Mouse (Mus musculus): ENCODE results near the gene Cox11.

Cox11 gene

DNA sequence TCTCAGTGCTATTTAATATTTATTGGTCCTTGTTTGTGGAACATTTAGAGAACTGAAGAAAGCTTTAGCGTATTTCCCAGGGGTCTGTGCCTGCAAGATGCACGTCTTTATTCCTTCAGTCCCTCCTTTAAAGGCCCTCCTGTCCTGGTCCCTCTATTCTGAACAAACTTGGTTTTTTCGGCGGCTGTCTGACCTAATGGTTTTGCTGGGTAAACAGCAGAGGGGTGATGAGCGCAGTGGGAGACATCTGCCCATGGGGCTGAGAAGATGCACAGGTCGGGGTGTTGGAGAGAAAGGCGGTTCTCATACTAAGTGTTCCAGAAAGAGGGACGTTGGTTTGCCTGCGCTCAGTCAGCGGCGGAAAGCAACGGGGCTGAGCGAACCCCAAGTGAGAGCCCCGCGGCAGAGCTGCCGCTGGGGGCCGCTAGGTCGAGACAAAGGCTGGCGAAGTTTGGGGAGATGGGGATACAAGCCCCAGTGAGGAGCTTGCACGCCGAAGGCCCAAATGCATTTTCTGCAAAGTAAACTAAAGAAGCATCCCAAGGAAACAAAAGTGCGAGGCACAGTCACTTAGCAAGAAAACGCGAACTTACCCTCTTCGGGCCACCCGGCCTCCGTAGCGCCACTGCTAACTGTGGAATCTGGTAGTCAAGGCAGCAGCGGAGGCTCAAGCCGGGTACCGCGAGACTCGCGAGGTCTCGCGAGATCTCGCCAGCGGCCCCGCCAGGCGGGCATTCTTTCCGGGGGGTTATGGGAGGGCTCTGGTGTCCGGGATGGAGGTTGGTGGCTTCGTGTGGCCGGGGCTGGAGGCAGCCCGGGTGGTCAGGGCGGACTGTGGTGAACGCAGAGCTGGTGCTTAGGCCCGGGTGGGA, at the start of gene Cox11, which contains the start of gene Stxbp4:
Gene Cox11, plus strand, starts transcription at position 734 of the 872 bp plus-strand sequence.
Gene Stxbp4, minus strand, starts transcription at position 645 of the 872 bp plus-strand sequence.
- peak; percentile 95 for DNase-seq (ENCODE audit: low read depth)

DNA sequence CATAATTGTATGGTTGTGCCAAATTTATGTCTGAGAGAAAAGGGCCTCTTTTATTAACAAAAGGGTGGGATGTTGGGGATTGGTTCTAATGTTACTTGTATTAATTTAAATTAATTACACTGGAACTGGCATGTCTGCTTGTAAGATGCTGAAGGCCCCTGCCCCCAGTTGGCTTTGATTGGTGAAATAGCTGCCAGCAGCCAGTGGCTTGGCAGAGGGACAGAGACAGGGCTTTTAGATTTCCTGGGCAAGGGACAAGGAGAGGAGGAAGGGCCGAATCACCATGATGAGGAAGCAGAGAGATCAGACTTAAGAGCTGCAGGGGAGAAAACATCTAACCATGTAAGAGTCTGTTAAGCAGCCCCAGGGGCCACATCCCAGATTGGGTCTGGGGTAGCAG, 47.0 kb upstream of the Cox11 start:
- no peak for DNase-seq (ENCODE audit: low read depth)

DNA sequence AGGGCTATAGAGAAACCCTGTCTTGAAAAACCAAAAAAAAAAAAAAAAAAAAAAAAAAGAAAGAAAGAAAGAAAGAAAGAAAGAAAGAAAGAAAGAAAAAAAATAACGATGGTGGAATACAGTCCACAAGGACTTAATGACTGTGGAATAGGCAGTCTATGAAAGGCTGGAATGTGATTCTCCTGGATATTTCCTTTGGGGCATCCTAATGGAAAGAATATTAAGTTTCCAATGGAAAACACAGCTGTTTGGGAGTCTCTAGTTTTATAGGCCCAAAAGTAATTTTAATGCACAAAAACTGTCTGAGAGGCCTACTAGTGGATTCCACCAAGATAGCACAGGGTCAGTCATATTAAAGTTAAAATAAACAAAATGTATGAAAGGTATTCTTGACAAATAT, 42.1 kb upstream of the Cox11 start:
- no peak for DNase-seq (ENCODE audit: low read depth)

DNA sequence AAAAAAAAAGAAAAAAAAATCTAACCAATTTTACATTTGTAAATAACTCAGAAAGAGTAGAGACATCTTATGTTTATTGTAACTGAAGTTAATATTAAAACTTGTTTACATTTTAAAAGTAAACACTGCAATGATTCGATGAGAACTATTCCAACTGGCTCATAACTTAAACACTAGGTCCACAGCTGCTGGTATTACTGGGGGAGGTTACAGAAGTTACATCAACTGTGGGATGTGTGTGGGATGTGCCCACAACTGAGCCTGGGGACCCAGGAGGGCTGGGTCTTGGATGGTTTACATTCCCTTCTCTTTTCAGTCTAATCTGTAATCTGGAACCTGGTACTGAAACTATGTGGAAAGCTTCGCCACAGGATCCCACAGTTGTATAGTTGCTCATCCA, 34.9 kb upstream of the Cox11 start:
- no peak for DNase-seq (ENCODE audit: low read depth)

DNA sequence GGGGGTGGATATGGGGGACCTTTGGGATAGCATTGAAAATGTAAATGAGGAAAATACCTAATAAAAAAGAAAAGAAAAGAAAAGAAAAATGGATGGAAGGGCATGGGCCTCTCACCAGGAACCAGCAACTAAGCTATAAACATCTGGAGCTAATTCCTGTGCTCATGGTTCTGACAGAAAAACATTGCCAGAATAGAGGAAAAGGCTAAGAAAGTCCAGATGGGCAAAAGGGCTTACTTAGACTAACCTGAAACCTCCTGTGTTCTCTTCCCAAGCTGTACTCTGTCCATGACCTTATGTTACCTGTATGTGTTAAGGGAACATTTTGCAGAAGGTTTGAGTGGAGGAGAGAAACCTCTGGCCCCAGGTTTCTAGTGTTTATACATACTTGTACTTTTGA, 25.9 kb upstream of the Cox11 start:
- no peak for DNase-seq (ENCODE audit: low read depth)

DNA sequence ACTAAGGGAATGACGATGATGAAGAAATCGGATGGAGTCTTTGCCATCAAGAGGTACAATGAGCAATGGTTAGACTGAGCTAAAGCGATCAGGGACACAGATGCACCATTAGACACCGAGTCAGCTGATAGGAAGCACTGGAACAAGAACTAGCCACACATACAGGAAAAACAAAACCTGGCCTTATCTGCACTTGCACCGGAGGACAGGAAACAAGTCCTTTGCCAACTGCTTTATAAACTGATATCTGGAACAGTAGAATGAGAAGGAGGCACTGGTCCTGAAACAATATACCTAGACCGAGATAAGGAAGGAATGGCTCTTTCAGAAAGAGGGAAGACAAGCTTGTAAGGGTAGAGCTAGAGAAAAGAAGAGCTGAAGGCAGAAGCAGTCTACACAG, 23.2 kb upstream of the Cox11 start:
- no peak for DNase-seq (ENCODE audit: low read depth)

DNA sequence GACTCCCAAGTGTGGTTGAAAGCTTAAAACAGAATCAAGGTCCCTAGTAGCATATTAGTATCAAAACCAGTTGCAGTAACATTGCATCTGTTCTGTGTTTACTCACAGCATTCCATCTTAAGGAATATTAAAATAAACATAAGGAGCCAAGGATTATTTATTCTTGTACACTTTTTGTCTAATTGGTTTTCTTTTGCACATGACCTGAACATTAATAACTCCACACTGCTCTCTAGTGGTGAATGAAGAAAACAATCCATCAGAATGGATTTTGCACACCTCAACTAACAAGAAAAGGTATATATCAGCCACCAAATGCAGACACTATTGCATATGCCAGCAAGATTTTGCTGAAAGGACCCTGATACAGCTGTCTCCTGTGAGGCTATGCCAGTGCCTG, 21.5 kb upstream of the Cox11 start:
- peak; percentile 55 for DNase-seq (ENCODE audit: low read depth)

DNA sequence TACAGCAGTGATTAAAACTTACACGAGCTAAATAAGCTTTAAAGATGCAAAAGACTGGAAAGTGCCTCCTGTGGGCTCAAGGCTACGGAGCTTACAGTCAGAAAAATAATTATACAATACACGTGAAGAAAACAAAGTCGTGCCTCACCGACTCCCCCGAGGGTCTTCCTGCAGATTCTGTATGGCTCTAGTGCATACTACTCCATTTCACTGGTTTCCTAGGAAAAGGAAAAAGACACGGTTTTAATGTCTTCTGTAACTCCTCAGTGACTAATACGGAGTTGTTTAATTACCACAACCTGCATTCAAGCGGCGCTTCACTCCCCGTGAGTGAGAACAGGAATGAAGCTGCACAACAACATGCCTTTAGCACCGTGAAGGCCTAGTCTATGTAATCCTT, 15.9 kb upstream of the Cox11 start:
- DNase-seq (ENCODE audit: low read depth) = no peak

DNA sequence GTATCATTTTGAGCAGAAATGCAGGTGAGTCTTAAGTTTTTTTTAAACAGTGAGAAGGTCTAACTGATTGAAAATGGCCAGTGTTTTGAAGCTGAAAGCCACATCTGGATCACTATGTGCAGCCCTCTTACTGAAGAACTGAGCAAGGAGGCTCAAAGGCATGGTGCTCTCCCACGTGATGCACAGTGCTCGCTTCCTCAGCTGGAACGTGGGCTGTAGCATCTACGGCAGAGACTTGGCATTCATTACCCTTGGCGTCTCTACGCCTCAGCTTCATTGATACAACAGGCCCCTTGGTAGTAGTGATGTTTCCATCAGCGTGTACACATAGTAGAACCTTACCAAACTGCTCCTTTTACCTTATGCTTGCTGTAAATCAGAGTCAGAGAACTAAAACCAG, 15.5 kb upstream of the Cox11 start:
- no peak for DNase-seq (ENCODE audit: low read depth)

DNA sequence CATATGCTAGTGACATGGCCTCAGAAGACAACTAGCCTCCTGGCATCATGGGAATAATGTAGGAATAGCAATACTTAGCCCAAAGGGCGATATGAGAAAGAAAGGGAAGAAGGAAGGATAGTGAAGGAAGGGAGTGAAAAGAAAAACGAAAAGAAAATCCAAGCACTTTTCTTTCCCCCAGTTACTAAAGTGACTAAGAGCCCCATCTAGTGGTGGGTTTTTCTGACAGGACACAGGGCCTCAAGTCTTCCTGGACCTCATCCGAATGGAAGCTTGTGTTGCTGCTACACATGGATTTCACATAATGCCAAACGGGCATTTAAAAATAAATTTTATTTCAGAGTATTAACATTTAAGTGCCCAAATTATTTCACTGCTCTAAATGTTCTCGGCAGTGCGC, 14.5 kb upstream of the Cox11 start:
- peak; percentile 55 for DNase-seq (ENCODE audit: low read depth)

DNA sequence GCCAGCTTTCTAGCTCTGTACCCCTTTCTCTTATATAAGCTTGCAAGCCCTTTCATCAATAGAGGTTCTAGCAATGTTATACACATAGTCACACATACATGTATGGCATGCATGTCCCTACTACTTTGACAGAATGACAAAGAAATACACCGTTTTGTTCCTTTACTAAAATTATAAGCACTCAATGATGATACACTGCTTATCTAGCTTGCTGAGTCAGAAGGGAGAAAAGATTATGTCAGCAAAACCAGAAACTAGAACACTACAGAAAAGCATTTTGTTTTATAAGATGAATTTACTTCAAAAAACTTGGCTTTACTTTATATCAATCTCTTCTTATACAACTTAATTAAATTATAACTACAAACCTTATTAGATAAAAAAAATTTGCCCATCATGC, 12.8 kb upstream of the Cox11 start:
- DNase-seq (ENCODE audit: low read depth) = no peak

DNA sequence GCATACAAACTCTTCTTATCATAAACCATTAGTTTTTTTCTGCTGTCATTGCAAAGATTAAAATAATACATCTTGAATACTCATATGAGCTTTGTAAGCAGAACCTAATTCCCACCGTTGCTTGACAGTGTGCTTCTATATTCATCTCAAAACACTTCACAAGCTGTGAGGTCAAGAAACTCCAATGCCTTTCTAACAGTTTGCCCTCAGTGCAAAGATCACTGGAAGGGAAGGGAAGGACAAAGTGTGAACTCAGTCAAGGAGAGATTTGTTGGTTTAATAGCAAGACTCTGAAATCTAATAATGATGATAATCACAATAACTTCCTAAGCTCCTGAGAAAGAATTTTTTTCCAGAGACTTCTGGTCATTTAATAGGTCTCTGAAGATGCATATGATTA, 10.2 kb upstream of the Cox11 start:
- DNase-seq (ENCODE audit: low read depth) = no peak

DNA sequence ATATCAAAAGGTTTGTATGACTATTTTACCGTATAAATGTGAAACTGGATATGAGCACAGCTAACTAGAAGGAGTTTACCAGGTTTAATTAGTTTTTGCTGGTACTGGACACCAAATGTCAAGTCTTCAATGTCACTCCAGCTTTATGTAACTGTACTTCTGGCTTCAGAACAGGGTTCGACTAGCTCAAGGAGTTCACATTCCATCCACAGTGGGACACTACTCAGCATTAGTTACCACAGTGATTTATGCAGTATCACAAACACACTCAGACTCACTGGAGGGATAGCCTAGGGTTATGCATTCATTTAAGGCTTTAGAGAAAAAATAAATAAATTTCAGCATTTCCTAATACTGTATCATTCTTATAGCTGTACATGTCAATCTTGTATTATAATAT, 5.5 kb upstream of the Cox11 start:
- no peak for DNase-seq (ENCODE audit: low read depth)

DNA sequence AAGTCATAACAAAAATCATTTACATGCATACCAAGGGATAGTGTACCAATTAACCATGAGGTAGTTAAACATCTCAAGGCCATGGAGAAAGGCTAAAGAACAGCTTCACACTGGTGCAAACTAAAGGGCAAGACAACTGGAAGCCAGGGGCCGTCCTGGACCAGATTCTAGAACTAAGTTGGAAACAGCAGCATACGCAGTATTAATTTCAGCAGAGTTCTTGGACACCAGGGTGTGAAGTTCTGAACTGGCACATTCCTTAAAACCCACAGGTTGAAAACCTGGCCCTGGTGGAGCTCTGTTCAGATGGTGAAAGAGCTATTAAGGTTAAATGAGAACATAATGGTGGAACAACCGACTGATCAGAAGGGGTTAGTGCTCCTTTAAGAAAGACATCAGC, 3.3 kb upstream of the Cox11 start:
- DNase-seq (ENCODE audit: low read depth) = no peak

DNA sequence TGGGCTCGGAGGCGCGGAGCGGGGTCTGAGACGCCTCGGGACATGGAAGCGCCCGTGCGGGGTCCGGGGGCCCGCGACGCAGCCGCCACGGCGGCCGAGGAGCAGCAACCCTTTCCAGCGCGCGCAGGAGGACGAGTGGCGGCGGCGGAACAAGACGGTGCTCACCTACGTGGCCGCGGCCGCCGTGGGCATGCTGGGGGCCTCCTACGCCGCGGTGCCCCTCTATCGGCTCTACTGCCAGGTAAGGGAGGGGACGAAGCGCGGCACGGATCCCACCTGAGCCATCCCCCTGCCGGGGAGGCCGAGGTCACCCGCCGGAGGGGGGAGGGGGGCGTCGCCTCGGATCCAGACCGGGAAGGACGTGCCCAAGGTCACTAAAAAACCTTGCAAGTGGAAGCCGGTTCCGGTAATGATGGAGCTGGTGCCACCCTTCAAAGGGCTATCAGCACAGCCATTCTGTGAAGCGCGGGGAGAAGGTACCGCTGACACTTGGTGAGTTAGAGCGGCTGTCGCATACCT, 398 bp downstream of the Cox11 start:
- DNase-seq (ENCODE audit: low read depth) = no peak

DNA sequence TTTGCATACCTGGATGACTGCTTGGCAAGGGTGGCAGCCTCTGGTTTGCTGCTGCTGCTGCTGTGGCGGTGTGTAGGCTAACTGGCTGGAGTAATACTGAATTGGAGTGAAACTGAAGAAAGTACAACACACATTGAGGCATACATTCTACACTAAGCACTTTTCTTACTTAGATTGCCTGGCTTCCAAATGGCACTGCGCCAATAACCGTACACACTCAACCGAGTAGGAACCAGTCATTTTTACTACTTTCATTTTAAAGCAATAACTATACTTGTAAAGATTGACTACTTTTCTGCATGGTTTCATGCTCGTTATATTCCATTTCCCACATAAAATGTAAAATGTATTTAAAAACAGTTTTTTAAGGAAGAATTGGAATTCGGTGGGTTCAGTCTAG, 11.8 kb downstream of the Cox11 start:
- DNase-seq (ENCODE audit: low read depth) = no peak

DNA sequence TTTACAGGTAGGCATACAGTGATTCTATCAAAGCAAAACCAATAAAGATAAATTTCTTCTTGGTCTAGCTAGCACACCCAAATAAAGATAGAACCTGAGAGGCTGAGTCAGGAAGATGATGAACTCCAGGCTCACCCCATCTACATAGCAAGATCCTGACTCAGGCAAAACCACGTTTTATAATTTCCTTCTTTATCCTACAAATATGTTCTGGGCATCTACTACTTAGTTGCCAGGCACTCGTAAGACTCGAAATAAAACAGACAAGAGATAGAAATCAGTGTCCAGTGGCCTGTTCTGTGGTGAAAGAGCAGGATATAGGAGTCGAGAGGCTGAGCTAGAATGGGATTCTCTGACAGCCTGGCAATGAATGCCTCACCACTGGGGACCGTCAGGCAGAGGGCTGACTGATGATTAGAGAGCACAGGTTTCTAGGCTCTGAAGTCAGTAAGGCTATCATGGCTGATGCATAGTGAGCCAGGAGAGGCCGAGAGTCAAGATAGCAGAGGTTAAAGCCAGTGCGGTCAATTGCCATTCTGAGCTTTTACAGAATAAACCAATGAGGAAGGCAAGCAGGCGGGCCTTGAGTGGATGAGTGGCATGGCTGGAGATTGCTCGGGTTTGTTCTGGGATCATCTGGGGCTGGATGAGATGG, 12.4 kb downstream of the Cox11 start:
- DNase-seq (ENCODE audit: low read depth) = no peak

DNA sequence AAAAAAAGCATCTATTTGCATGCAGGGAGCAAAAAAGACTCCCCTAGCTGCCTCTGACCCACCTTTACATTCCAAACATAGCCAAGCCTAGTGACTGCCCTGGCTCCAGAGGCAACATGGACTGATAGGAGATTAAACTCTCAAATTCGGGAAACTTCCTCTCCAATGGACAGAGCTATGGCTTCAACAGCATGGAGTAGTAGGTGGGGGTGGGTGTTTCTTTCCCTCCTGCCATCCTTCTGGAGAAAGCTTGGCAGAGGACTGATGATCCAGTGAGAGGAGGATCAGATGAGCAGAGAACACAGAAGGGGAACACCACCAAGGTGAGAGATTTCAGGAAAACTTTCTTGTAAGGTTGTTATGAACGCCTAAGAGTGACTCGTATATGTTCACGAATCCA, 14.6 kb downstream of the Cox11 start:
- no peak for DNase-seq (ENCODE audit: low read depth)

DNA sequence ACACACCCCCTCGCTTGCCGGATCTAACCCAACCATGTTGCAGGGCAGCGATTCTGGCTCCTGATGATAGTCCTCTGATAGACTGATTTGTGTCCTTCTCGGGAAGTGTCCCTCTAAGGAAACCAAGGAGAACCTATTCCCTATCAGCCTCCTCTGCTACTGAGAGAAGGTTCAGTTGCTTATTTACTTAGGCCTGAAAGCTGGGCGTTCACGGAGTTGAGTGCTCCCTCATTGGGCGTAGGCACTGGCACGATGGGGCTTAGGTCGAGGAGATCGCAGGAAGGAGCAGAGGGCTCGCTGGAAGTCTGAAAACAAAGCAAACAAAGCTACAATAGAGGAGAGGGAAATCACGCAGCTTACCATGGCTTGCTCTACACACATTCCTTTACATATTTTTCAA, 19.6 kb downstream of the Cox11 start:
- no peak for DNase-seq (ENCODE audit: low read depth)

DNA sequence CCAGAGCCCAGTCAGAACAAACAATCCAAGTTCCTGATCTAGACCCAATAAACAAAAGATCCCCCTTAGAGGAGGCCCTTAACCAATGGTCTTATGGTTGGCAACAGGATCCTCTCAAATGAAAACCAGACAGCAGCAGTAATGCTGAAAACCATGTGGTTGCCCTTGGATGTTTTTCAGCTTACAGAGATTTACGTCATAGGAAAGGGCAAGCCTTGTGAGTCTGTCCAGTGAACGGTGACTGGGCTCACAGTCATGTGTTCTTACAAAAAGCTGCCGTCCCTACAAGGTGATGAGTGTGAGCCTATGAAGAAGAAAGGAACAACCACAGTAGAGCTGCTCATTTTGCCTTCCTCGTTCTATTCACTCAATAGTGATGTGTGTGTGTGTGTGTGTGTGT, 22.7 kb downstream of the Cox11 start:
- DNase-seq (ENCODE audit: low read depth) = no peak

DNA sequence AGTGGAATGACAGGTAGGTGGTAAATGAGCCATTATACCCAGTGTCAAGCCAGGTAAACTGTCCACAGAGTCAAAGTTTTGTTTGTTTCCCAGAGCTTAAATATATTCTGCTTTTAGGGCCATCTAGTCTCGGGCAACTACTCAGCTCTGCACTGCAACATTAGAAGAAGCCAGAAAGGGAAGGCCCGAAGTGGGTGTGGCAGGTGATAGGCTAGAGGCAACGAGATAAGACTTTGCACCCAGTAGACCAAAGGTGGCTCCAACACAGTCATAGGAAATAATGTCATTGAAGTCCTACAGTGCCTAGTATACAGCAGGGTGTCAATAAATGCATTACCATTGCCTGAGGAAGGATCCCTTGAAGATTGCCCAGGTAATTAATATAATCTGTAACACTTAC, 25.1 kb downstream of the Cox11 start:
- DNase-seq (ENCODE audit: low read depth) = no peak

DNA sequence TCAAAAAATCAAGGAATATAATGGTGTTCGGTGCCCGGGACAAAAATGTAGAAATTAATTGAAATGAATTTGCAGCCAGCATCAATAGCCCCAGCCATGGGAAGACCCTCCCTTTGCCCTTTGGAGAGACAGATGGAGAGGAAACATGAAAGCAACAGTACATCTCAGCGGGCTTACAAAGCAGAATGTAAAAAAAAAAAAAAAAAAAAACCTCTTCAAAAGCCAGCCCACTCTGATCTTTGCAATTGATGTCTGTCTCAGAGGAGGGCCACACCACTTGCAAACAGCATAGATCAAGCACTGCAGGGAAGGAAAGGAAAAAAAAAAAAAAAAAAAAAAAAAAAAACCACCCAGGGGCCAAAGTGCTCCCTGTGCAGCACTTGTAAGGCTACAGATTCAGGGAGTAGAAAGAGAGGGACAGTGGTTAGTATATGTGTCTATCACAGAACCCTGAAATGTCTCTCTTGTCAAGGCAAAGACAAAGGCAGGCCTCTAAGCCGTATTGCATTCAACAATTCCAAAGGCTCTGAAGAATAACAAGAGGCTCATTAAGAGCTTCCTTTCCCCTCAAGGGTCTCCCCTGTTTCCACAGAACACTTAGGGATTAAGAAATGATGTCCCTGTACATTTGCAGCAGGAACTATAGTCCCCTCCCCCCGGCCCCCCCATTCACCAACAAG, 25.8 kb downstream of the Cox11 start:
- no peak for DNase-seq (ENCODE audit: low read depth)
